Mouse (Mus musculus) spleen, postnatal 36 days (tissue): ENCODE data around the gene Olfr1438-ps1.
"Not testable (repeated sequence)": the region's sequence is repeated elsewhere in the genome, so short reads cannot be mapped to it uniquely, and the experiment has no call there.

Experiments
- DNase-seq, 2 experiments: peaks; one replicate each; pipeline ENCODE4 v3.0.0; 2022; ENCODE audit warnings: low spot score in 2 of 2, mixed read lengths in 1 of 2

The Olfr1438-ps1 gene

GRCm38 (mm10) chr19:12335810-12336209 is at the start of gene Olfr1438-ps1:
Olfr1438-ps1 (minus strand) TSS chr19:12335910.
- DNase-seq: no peak

GRCm38 (mm10) chr19:12374465-12375025 is 38.8 kb upstream of the Olfr1438-ps1 start:
- DNase-seq: no peak

GRCm38 (mm10) chr19:12373004-12373403 is 37.3 kb upstream of the Olfr1438-ps1 start:
- no peak for DNase-seq

GRCm38 (mm10) chr19:12325001-12325400 is 10.7 kb downstream of the Olfr1438-ps1 start, which contains the start of gene Olfr1437:
Olfr1437 (minus strand) TSS chr19:12325101.
- DNase-seq: no peak

- not testable (repeated sequence) for DNase-seq
Observed at GRCm38 (mm10) chr19:12299030-12299429, 36.7 kb downstream of the Olfr1438-ps1 start, which contains the start of gene Olfr1436. Olfr1436 (minus strand) TSS chr19:12299130.

- no peak for DNase-seq
Observed at GRCm38 (mm10) chr19:12292979-12293378, 42.7 kb downstream of the Olfr1438-ps1 start.

- no peak for DNase-seq
Observed at GRCm38 (mm10) chr19:12279554-12279953, 56.2 kb downstream of the Olfr1438-ps1 start, which contains the start of gene Olfr1434. Olfr1434 (plus strand) TSS chr19:12279854.
